Mouse (Mus musculus) kidney, adult 2 months (tissue): ENCODE measurements around the gene Pced1b. TPM values are rescaled to one million over a fixed set of nuclear protein-coding genes. Genes with fewer than 3 reads are reported as not detected.

Source experiments
- DNase-seq: peaks from one replicate; pipeline ENCODE4 v3.0.0; 2021
- H3K27ac ChIP-seq: fragments of 200-500 bp; 2 replicates; pipeline ENCODE4 v1.5.1; 2012; ENCODE audit warnings: low read depth, low read length, control low read depth, inconsistent platforms; ENCODE audit not compliant: insufficient read depth
- H3K27me3 ChIP-seq: fragments of 200-500 bp; replicated peaks from 2 replicates; pipeline ENCODE4 v1.6.1; 2012; ENCODE audit warnings: mild to moderate bottlenecking, moderate library complexity, low read length, inconsistent platforms; ENCODE audit not compliant: control insufficient read depth, insufficient read depth
- H3K36me3 ChIP-seq: fragments of 200-500 bp; 2 replicates; pipeline ENCODE4 v1.6.1; 2012; ENCODE audit warnings: mild to moderate bottlenecking, moderate library complexity, low read length, inconsistent platforms; ENCODE audit not compliant: control insufficient read depth, insufficient read depth
- H3K4me1 ChIP-seq: fragments of 200-500 bp; 2 replicates; pipeline ENCODE4 v1.6.1; 2011; ENCODE audit warnings: low read length; ENCODE audit not compliant: control insufficient read depth, insufficient read depth
- H3K4me3 ChIP-seq: fragments of 200-500 bp; 2 replicates; pipeline ENCODE4 v1.5.1; 2011; ENCODE audit warnings: mild to moderate bottlenecking, low read depth, low read length, control low read depth; ENCODE audit not compliant: insufficient read depth
- CTCF ChIP-seq: fragments of 200-500 bp; conservative IDR thresholded peaks from 2 replicates; pipeline ENCODE4 v1.5.1; 2011; ENCODE audit warnings: low read depth, mild to moderate bottlenecking, control low read depth, low read length, moderate library complexity, mixed read lengths; ENCODE audit not compliant: insufficient read depth, insufficient read length
- POLR2A ChIP-seq: fragments of 200-500 bp; IDR thresholded peaks from one replicate; pipeline ENCODE4 v1.6.1; 2011; ENCODE audit warnings: low read depth, low read length, control low read depth
- WGBS: fragments of 180-500 bp; shearing (Covaris S2); methylation state at CpG from one replicate; pipeline ENCODE4 v1.1.7; 2018; 5-methylcytosine and 5-hydroxymethylcytosine counted together
- polyA plus RNA-seq: library from polyadenylated mRNA; depleted of rRNA; stranded (reverse); fragments of >200 nt; gene quantifications from 2 replicates; pipeline ENCODE4 v1.2.3, GENCODE M21; 2012

Gene Pced1b
- polyA plus RNA-seq, 1 experiment = 8.2 TPM

- DNase-seq = no peak
- no peak overlapping the region for H3K27ac ChIP-seq
- H3K4me1 ChIP-seq = 0 out of 2 replicates have a peak, but pooled peaks cover 10% of the 10 kb centered on the region
- H3K4me3 ChIP-seq = no peak overlapping the region
- H3K36me3 ChIP-seq = no peaks in the 10 kb centered on the region
- H3K27me3 ChIP-seq = no peaks in the 10 kb centered on the region
- TF ChIP-seq CTCF (no peak), POLR2A (no peak)
- WGBS = 29% methylated on average over 7 of the region's 7 CpGs
Measured at GRCm38 (mm10) chr15:97271985-97272697, 25.2 kb downstream of the Pced1b start.

- TF ChIP-seq CTCF = no peak
- no peak for TF ChIP-seq POLR2A
- Histone ChIP-seq H3K4me1 (0 out of 2 replicates have a peak, but pooled peaks cover 10% of the 10 kb centered on the region), H3K4me3 (no peak overlapping the region), H3K27ac (no peak overlapping the region), H3K36me3 (no peaks in the 10 kb centered on the region), H3K27me3 (no peaks in the 10 kb centered on the region)
- no peak for DNase-seq
- 79% methylated on average over 3 of the region's 3 CpGs for WGBS
Measured at GRCm38 (mm10) chr15:97272831-97273230, 25.9 kb downstream of the Pced1b start.

GRCm38 (mm10) chr15:97275626-97276395 lies 28.9 kb downstream of the Pced1b start:
- peak; percentile 47 for DNase-seq
- Histone ChIP-seq H3K36me3 (no peaks in the 10 kb centered on the region), H3K4me1 (0 out of 2 replicates have a peak, but pooled peaks cover 10% of the 10 kb centered on the region), H3K27ac (no peak overlapping the region), H3K4me3 (no peak overlapping the region), H3K27me3 (no peaks in the 10 kb centered on the region)
- 85% methylated on average over 12 of the region's 12 CpGs for WGBS
- no peak for TF ChIP-seq CTCF
- no peak for TF ChIP-seq POLR2A

- H3K27ac ChIP-seq = no peak overlapping the region
- TF ChIP-seq CTCF = no peak
- no peak for TF ChIP-seq POLR2A
- DNase-seq = no peak
- H3K4me3 ChIP-seq = no peak overlapping the region
- H3K36me3 ChIP-seq = no peaks in the 10 kb centered on the region
- 0 out of 2 replicates have a peak, but pooled peaks cover 10% of the 10 kb centered on the region for H3K4me1 ChIP-seq
- WGBS = 48% methylated on average over 20 of the region's 20 CpGs
- no peaks in the 10 kb centered on the region for H3K27me3 ChIP-seq
Measured at GRCm38 (mm10) chr15:97276660-97277153, 29.8 kb downstream of the Pced1b start.

GRCm38 (mm10) chr15:97277328-97277727 lies 30.4 kb downstream of the Pced1b start:
- DNase-seq = peak; percentile 22
- no peak for TF ChIP-seq CTCF
- no peak for TF ChIP-seq POLR2A
- Histone ChIP-seq H3K36me3 (no peaks in the 10 kb centered on the region), H3K27me3 (no peaks in the 10 kb centered on the region), H3K4me3 (no peak overlapping the region), H3K4me1 (0 out of 2 replicates have a peak, but pooled peaks cover 6% of the 10 kb centered on the region), H3K27ac (no peak overlapping the region)
- 51% methylated on average over 10 of the region's 10 CpGs for WGBS

GRCm38 (mm10) chr15:97278340-97278948 lies 31.5 kb downstream of the Pced1b start:
- 60% methylated on average over 9 of the region's 9 CpGs for WGBS
- Histone ChIP-seq H3K36me3 (no peaks in the 10 kb centered on the region), H3K27me3 (no peaks in the 10 kb centered on the region), H3K4me1 (0 out of 2 replicates have a peak, but pooled peaks cover 4% of the 10 kb centered on the region), H3K4me3 (no peak overlapping the region), H3K27ac (no peak overlapping the region)
- no peak for TF ChIP-seq POLR2A
- TF ChIP-seq CTCF = no peak
- no peak for DNase-seq

GRCm38 (mm10) chr15:97280131-97280530 lies 33.2 kb downstream of the Pced1b start:
- no peaks in the 10 kb centered on the region for H3K36me3 ChIP-seq
- no peak overlapping the region for H3K27ac ChIP-seq
- DNase-seq = no peak
- 0 out of 2 replicates have a peak, but pooled peaks cover 4% of the 10 kb centered on the region for H3K4me1 ChIP-seq
- TF ChIP-seq CTCF (no peak), POLR2A (no peak)
- H3K27me3 ChIP-seq = no peaks in the 10 kb centered on the region
- WGBS = 93% methylated on average over 8 of the region's 8 CpGs
- no peak overlapping the region for H3K4me3 ChIP-seq
